1 mouse cellular context compared by ENCODE assay signal in genomic region chr7:16048675-16049575, GRCm38 (mm10).
TF ChIP-seq lines count a peak whose summit lies in the region.

No protein-coding gene starts in this region.

TF ChIP-seq in MEL, 35 proteins besides CTCF, POLR2A, EP300 and RAD21 (continued from another document):
- TF ChIP-seq USF2 (IDR thresholded peaks at IDR 0.05; ENCODE audit: borderline replicate concordance in 1 of 2, insufficient read depth in 1 of 2, low read depth in 1 of 2, low read length in 2 of 2) = no peak
- no peak; the same call in none of the 2 replicates for TF ChIP-seq TBP (IDR thresholded peaks at IDR 0.05; ENCODE audit: low read depth, low read length)
- no peak for TF ChIP-seq ZKSCAN1 (IDR thresholded peaks at IDR 0.05; ENCODE audit: low read depth, low read length)
- TF ChIP-seq SIN3A (IDR thresholded peaks at IDR 0.05; ENCODE audit: low read length) = peak; percentile 75
- no peak for TF ChIP-seq ZC3H11A (IDR thresholded peaks at IDR 0.05; ENCODE audit: low read depth, low read length)
- TF ChIP-seq MYB (IDR thresholded peaks at IDR 0.05; ENCODE audit: low read depth, low read length) = 0 out of 2 replicates have a peak, but pooled peaks have one; percentile 11
- TF ChIP-seq TCF12 (IDR thresholded peaks at IDR 0.05; ENCODE audit: low read depth, low read length) = no peak; the same call in 1 of the 2 replicates
- no peak for TF ChIP-seq MEF2A (IDR thresholded peaks at IDR 0.05; ENCODE audit: extremely low read depth, insufficient replicate concordance, low read depth, low read length, poor library complexity, severe bottlenecking)
- no peak for TF ChIP-seq SMC3 (IDR thresholded peaks at IDR 0.05; ENCODE audit: low read depth, low read length)
- TF ChIP-seq E2F4 (IDR thresholded peaks at IDR 0.05; ENCODE audit: borderline replicate concordance, low read depth, low read length) = peak; percentile 55
- no peak for TF ChIP-seq UBTF (IDR thresholded peaks at IDR 0.05; ENCODE audit: borderline replicate concordance, insufficient read depth, low read depth, low read length)
- TF ChIP-seq ZMIZ1 (IDR thresholded peaks at IDR 0.05; ENCODE audit: low read depth, low read length) = no peak
- peak; percentile 54 for TF ChIP-seq ETS1 (IDR thresholded peaks at IDR 0.05; ENCODE audit: low read depth, low read length)
- no peak for TF ChIP-seq TAL1 (IDR thresholded peaks at IDR 0.05; ENCODE audit: low read length)
- TF ChIP-seq MXI1 (IDR thresholded peaks at IDR 0.05; ENCODE audit: low read depth, low read length) = peak; percentile 66
- no peak; the same call in 1 of the 2 replicates for TF ChIP-seq POLR2AphosphoS2 (IDR thresholded peaks at IDR 0.05; ENCODE audit: low read length)
- TF ChIP-seq MAZ (IDR thresholded peaks at IDR 0.05; ENCODE audit: low read depth, low read length) = no peak; the same call in 1 of the 2 replicates
- TF ChIP-seq ZNF384 (IDR thresholded peaks at IDR 0.05; ENCODE audit: low read depth, low read length) = no peak
- no peak for TF ChIP-seq BHLHE40 (IDR thresholded peaks at IDR 0.05; ENCODE audit: borderline replicate concordance, low read depth, low read length)
- no peak for TF ChIP-seq POLR2AphosphoS5 (IDR thresholded peaks at IDR 0.05; ENCODE audit: borderline replicate concordance, low read depth, low read length)
- 0 out of 2 replicates have a peak, but pooled peaks have one; percentile 30 for TF ChIP-seq KAT2A (conservative IDR thresholded peaks at IDR 0.05; ENCODE audit: low read depth, low read length)
- no peak for TF ChIP-seq CHD2 (IDR thresholded peaks at IDR 0.05; ENCODE audit: low read length)
